Mouse (Mus musculus) cerebral cortex, adult 2 months (tissue): ENCODE results near the gene Heca.

Experiments
- WGBS: fragments of 180-500 bp; shearing (Covaris S2); methylation state at CpG from one replicate; pipeline ENCODE4 v1.1.7; 2018; 5-methylcytosine and 5-hydroxymethylcytosine counted together

Heca gene

DNA sequence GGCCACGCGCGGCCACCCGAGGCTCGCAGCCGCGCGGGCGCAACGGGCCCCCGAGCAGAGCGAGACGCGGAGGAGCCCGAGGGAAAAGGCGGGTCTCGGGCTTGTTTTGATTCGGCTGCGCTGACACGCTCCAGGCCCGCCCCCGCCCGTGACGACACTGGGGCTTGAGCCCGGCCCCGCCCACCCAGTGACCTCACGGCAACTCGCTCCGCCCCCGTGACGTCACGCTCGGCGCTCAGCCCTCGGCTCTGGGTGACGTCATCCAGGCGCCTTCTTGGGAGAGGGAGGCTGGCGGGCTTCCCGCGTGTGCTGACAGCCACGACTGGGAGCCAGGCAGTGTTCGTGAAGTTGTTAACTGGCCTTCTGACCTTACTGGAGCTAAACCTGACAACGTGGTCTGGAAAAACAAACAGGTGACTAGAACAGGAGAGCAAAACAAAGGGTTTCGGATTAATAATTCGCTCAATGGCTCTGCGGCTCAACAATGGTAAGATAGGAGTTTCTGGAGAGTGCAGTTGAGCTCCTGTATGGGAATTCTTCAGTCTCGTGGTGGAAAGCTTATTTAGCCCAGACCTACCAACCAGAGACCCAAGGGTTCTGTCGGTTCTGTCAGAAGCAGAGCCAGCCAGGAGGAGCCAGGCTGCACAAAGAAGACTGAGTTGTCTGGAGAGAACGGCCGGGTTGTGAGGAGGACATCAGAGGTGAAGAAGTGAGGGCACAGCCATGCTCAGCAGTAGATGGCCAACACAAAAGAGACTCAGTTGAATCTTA is at the start of gene Heca:
Gene Heca (minus strand): TSS at position 108 of the 771 bp plus-strand sequence.
- WGBS = 3% methylated on average over 49 of the region's 50 CpGs

DNA sequence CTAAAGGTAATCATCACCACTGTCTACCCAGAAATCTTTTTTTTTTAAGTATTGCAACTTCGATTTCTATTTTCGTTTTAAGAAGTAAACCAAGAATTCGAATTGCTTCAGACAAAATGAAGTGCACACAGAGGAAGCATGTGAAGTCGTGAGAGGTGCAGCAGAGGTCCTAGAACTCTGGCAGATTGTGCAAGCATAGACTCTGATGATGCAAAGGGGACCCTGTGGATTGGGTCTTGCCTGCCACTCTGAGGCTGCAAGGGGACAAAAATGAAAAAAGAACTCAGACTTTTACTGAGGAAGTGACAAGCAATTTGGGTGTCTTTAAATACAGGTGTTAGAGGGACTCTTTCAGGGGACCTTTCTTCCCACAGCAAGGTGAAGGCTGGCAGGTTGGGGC is 42.7 kb upstream of the Heca start:
- 87% methylated on average over 4 of the region's 4 CpGs for WGBS

DNA sequence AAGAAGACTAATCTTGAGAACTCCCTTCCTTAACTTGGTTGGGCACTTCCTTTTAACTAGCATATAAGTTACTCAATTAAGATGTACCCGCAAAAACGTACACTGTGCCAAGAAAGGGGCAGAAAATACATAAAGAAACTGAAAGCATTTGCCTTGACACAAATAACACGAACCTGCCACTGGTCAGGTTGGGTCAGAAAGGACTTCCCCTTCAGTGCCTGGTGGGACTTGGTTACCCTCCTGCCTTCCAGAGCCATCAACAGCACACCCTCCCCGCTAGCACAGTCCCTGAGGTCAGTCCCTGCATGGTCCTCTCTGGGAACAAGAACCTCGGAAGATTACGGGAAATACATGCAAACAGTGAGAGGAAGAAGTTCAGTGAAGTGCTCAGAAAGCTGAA is 41.3 kb upstream of the Heca start:
- 78% methylated on average over 6 of the region's 6 CpGs for WGBS

DNA sequence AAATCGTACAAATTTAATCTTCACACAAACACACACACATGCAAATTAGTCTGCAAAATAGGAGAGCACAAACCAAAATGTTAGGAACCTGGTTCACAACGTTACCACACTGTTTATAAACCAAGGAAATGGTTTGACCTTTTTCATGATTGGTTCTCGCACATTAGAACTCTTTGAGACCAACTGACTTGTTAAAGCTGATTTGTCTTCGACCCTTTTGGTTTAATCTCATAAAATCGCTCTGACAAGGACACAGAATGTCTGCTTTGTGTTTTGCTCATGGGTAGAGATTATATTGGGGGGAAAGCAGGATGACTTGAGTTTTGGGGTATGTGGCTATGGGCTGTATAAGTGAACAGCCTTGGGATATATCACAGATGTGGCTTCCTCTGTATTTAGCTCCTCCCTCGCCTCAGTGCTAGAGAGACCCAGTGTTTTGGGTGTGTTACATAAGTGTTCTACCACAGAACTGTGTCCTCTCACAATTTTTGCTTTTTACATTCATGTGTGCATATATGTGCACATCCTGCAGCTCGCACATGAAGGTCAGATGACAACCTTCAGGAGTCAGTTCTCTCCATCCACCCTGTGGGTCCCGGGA is 40.1 kb upstream of the Heca start:
- WGBS = 84% methylated on average over 8 of the region's 8 CpGs

DNA sequence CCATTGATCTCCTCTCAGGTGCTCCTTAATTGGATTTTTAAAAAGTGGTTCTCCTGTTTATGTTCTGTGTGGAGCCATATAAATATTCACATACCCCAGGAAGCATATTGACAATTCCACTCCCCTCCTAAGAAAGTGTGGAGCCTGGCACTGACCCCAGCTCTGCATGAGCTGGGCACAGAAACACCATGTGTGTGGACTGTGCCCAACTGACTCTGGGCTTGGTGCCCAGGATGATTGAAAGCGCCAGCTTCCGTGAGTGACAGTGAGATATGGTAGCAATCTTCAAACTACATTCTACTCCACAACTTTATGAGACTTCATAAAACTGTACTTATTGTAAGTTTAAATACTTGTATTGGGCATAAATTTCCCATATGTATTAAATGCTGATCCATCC is 35.4 kb upstream of the Heca start:
- 47% methylated on average over 2 of the region's 2 CpGs for WGBS

DNA sequence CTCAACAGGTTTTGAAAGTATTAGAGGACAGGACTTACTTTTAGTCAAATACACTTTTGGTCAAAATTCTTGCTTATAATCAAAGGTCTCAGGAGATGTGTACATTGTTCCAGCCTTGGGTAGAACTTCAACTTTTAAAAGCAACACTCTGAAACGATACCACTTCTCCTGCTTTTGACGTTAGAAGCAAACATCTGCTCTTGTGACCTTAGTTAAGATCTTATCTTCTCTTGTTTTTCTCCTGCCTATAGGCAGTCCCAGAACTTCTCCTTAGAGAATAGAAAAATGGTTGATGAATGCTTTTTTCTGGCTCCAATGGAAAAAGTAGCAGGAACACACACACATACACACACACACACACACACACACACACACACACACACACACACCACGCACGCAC is 18.2 kb upstream of the Heca start:
- 84% methylated on average over 4 of the region's 4 CpGs for WGBS

DNA sequence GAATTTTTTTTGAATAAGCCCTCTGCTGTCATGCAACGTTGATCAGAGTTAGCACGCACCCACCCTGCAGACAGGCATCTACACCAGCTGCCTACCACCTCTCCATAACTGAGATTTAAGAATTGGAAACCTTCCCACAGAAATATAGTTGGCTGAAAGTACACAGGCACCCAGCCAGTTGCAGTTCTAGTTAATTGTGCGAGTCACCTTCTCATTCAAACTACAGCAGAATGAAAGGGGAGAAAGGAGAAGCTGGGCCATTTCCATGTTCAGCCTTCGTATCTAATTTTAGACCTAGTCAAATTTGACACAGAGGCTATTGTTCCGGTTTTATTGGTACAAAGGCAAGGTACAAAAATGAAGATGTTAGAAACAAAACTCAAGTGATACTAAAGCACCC is 2.9 kb upstream of the Heca start:
- WGBS = 35% methylated on average over 5 of the region's 5 CpGs

DNA sequence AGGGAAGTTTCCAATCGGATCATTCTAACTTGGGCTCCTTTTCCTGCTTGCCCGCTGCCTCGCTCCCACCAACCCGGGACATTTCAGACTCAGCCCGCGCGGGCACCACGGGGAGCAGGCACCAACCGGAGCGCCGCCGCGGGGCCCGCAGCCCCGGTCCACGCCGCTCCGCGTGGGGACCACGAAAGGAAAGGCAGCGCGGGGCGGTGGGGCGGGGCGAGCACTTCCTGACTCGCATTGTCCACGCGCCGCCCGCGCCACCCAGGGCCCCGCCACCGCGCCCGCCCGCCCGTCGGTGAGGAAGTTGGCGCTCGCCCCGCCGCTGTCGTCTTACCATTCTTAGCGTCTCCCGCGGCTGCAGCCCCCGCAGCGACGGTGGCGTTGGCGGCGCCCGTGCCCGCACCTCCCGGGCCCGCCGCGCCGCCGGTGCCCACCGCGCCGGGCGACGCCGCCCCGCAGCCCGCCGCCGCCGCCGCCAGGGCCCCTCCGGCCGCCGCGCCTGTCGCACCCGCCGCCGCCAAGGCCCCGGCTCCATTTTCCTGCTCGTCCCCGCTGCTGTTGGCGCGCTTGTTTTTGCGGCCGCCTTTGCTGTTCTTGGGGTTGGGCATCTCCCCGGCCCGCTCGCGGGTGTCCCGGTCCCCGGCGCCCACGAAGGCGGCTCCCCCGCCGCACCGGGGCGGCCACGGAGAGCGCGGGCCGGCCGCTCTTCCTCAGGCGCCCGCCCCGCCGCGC is 526 bp downstream of the Heca start:
- WGBS = under 1% methylated on average over 85 of the region's 110 CpGs

DNA sequence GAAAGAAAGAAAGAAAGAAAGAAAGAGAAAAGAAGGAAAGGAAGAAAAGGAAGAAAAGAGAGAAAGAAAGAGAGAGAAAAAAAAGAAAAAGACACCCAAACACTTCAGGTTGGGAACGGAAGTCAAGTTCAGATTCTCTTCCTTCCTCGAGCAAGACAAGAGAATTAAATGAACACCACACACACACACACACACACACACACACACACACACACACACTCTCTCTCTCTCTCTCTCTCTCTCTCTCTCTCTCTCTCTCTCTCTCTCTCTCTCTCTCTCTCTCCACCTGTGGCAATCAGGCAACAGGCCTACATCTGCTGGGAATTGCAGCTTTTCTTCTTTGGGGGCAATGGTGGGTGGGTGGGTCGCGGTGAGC is 1.1 kb downstream of the Heca start:
- WGBS = 0% methylated on average over 4 of the region's 4 CpGs

DNA sequence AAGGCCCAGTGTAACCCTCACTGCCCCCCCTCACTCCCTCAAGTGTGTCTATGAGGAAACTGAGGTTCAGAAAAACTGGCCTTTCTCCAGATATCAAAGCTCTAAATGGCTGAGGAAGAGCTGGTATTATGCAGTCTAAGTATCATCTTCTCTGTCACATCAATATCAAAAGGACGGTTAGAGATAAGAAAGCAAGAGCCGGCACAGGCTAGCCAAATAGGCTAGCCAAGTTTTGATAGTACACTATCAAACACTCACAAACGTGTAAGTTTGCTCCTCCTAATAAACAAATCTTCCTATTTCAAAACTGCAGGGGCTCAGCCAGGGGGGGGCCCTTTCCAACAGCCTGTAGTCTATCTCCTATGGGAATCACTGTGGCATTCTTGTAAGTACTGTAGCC is 1.8 kb downstream of the Heca start:
- WGBS = 39% methylated on average over 3 of the region's 3 CpGs

DNA sequence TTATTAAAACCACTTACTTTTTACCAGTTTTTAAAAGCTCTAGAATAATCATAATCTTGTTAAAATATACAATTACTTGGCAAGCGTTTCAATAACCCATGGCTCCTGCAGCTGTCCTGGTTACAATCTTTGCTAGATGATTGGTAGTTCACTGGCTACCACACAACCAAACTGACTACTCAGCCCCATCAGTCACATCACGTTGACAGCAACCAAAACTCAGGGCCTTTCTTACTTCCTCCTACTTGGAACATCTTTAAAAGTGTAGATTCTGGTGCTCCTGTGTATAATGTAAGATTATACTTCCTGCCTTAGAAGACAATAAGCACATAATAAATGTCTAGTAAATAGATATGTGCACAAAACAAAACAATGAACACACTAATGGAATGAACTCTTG is 14.2 kb downstream of the Heca start:
- 73% methylated on average over 2 of the region's 2 CpGs for WGBS

DNA sequence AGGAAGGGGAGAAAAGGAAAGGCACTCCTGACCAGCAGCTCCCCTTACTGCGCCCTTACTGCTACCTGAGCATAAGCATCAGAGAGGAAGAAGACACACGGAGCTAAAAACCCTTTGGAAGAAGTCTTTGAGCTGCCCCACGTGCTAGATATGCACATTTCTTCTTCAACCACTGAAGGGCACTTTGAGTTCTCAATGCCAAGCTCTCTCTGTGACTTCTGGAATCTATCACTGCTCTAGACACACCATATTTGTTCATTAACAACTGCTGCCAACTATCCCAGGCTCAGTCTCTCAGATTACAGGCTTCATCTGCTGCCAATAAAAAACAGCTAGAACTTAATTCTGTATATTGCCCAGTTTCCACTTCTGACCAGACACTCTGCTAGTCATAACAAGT is 15.7 kb downstream of the Heca start:
- WGBS = 77% methylated on average over 3 of the region's 3 CpGs

DNA sequence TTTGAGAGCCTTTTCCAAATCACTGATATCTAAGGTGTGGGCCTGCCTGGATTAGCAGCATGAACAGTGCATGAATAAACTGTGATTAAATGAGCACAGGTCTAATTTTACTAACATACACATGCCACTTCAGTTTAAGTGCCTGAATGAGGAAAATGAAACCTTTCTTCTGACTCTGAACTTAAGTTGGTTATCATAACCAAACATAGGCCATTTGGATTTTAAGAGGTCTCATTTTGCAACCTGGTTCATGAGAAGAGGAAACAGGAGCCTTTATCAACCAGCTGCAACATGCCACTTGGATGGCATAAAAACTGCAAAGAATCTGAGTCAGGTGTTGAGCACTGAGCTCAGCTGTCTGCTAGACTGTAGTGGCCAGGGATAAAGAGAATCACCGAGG is 16.7 kb downstream of the Heca start:
- WGBS = 59% methylated on average over 1 of the region's 1 CpGs

DNA sequence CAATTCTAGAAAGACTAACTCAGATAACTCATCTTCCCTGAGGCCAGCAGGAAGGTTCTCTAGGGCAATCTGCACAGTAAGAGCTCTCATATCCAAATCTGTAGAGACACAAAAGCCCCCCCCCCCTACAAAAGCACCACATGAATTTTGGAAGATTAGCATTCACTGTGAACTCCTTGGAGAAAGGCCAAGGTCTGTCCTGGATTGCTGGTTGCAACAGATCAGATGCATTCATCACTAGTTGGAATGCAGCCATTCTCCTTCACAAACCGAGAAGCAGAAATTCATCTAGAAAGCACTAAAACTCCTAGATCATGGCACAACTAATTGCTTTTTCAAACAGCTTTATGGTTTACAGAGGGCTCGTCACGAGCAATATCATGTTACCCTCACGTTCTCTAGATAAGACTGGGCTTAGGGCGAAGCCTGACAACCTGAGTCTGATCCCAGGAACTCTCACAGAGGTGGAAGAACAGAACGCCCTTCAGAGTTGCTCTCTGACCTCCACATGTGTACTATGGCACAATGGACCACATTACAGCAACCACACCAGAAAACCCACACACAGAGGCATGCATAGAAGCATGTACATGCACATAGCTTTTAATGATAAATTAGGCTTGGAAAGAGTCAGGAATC is 17.3 kb downstream of the Heca start:
- WGBS = 43% methylated on average over 6 of the region's 6 CpGs

DNA sequence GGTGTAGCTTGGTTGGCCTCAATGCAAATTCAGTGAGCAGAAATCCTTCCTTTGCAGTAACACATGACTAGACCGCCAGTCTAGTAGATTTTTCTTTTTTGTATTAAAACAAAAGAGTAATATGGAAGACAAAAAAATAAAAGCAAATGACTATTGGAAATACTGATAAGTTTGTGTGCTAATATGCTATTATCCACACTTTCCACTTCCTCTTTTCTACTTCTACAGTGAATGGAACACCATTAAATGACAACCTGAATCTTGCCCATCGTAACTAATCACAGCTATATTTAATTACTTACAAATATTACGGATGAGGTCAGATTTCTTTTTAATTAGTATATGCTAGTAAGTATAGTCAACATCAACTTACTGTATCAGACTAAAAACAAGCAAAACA is 22.7 kb downstream of the Heca start:
- WGBS = 94% methylated on average over 3 of the region's 3 CpGs

DNA sequence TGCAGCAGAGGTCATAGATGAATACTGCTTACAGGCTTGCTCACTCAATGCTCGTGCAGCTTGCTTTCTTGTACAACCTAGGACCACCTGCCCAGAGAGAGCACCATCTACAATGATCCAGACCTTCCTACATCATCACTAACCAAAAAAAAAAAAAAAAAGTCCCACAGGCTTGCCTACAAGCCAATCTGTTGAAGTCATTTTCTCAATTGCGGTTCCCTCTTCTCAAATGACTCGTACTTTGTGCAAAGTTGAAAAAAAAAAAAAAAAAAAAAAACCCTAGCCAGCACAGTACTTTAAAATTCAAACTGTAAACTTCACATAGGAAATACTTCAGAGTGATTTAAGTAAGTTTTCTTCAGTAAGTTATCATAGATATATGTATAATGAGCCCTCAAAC is 23.7 kb downstream of the Heca start:
- 55% methylated on average over 3 of the region's 3 CpGs for WGBS

DNA sequence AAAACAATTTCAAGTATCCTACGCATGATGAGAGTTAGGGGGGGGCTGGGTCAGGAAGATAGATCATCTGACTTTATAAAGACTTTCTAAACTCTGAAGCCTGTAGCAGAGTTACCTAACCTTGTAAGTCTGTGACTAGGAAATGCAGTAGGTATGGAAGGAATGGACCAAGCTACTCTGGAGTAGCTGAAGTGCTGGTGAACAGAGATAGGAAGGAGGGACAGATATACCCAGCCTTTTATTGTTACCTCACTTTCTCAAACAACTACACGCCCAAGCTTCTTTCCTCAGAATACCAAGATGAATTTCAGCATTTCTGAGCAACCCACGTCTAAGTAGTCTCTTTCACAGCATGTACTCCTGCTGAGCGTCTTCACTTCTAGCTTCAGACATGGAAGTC is 26.5 kb downstream of the Heca start:
- 77% methylated on average over 4 of the region's 4 CpGs for WGBS

DNA sequence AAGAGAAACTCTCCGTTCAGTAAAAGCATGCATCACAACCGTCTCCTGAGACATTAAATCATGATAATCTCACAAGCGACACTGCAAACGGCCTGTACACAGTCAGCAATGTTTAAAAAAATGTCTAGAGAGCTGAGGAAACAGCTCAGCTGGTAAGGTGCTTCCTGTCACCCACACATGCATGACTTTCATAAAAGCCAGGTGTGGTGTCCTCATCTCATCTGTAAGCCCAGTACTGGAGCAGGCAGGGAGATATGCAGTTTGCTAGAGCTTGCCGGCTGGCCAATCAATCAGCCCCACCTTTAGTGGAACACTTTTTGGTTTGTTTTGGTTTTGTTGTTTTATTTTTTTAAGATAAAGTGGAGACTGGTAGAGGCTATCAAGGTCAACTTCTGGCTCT is 27.9 kb downstream of the Heca start:
- whole genome bisulfite sequencing = 75% methylated on average over 5 of the region's 5 CpGs

DNA sequence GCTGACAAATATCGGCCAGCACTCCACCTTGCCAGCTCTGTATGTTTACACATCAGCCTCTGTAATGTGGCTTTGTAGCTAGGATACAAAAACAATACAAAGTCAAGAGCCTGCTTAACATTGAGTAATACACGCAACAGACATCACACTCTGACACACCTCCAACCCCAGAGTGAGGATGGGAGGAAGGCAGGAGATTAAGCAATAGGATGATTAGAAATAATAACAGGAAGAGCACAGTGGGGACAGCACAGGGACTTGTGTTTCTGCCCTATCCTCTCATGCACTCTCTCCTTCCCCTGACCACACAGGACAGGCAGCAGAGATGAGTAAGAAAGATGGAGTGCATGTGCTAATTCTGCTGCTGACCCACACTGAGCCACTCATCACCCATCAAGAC is 28.8 kb downstream of the Heca start:
- 85% methylated on average over 2 of the region's 2 CpGs for WGBS

DNA sequence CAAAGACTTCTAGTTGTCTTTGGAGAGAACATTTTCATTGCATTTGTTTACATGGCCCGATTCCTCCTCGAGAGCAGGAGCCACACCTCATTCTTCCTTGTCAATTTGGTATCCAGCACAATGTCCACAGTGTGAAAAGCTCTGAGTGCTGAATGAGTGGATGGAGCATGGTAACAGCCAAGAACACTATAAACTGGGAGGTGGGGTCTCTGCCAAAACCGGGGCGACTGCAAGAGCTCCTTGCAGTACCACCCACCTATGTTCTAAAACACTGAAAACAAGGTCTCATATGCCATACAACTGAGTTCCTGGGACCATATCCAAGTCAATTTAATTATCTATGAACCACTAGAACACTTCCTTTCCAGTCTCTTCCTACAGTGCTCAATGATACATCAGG is 39.1 kb downstream of the Heca start:
- 47% methylated on average over 4 of the region's 4 CpGs for WGBS

DNA sequence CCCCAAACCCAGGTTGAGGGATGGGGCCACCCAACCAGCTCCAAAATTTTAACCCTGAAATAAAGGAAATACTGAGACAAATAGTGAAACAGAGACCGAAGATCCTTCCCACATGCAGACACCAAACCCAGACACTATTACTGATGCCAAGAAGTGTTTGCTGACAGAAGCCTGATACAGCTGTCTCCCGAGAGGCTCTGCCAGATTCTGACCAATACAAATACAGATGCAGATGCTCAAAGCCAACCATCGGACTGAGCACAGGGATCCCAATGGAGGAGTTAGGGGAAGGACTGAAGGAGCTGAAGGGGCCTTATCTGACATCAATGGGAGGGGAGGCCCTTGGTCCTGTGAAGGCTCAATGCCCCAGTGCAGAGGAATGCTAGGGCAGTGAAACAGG is 41.5 kb downstream of the Heca start:
- 72% methylated on average over 3 of the region's 3 CpGs for WGBS

DNA sequence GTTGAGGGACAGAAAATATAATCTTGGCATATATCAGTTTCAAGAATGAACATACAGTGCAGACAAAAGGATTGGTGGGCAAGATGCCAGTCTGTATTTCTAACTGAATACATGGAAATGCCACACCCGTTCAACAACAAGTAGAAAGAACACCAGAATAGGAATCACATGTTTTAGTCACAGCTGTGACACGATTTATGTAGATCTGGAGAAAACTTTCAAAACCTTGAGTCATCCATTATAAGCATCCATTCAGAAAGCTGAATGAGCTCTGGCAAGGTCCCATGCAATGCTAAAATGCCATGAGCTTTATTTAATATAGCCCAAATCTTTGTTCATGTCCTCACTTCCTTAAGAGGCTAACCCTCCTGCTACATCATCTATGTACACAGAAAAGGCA is 44.4 kb downstream of the Heca start:
- 41% methylated on average over 2 of the region's 2 CpGs for WGBS

DNA sequence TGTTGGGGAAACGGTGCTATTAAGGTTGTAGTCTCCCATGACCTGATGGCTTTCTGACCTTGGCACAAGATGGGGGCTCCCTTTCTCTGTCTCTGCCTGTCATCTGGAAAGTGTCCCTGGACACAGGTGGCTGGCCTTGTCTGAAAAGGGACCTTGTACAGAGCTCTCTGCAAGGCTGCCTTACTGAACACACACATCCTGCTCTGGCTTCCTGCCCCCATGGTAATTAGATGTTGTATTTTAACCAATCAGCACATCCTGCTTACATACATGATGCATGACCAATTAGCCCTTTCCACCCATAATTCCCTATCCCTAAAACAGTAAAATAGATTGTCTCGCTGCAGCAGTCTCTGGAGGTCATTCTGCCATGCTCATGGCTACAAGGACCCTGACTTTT is 67.1 kb downstream of the Heca start:
- 95% methylated on average over 2 of the region's 2 CpGs for whole genome bisulfite sequencing
